Mouse (Mus musculus): Measurements from ENCODE around the gene Gipc2.

Gene Gipc2

GRCm38 (mm10) chr3:152119987-152120386 lies 46.0 kb downstream of the Gipc2 start:
- no peak for DNase-seq (ENCODE audit: low read depth, low spot score)

GRCm38 (mm10) chr3:152117941-152118340 lies 48.1 kb downstream of the Gipc2 start:
- no peak for DNase-seq (ENCODE audit: low read depth, low spot score)

DNA sequence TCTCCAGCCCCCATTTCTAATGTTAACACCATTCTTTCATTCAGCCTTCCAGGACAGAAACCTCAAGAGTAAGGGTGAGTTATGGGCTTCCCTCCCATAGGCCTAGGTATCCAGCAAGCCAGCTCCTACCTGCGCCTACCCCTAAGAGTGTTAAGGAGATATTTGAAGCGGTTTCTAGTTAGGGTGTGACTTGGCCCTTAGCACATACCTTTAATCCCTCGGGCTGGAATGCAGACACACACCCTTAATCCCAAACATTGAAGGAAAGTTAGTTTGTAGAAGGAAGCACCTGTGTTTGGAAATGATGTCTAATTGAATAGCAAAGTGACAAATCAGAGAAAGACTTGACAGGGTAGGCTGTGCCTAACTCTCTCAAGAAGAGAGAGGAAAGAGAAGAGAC lies 49.9 kb downstream of the Gipc2 start:
- no peak for DNase-seq (ENCODE audit: low read depth, low spot score)

GRCm38 (mm10) chr3:152114786-152115185 lies 51.2 kb downstream of the Gipc2 start:
- DNase-seq (ENCODE audit: low read depth, low spot score), result peak; percentile 40

DNA sequence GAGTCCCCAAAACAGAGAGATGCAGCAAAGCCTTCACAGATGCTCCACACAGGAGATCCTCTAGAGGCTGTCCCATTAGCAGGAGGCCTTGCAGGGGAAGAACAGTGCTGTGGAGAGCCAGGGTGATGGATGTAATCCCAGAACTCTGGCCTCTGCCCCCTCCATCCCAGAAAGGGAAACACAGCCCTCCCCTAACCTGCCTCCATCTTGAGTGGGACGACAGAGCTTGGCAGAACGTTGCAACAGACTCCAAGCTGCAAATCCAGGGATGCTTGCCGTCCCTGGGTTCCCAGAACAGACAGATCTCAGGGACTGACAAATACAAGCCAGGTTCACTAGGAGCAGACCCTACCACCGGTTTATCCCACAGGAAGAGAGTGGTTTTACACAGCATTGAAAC lies 51.8 kb downstream of the Gipc2 start:
- no peak for DNase-seq (ENCODE audit: low read depth, low spot score)

- no peak for DNase-seq (ENCODE audit: low read depth, low spot score)
These were observed 52.5 kb downstream of the Gipc2 start for GRCm38 (mm10) chr3:152113496-152113895.

- DNase-seq (ENCODE audit: low read depth, low spot score), result no peak
These were observed 53.4 kb downstream of the Gipc2 start for GRCm38 (mm10) chr3:152112664-152113063.

GRCm38 (mm10) chr3:152111482-152111881 lies 54.5 kb downstream of the Gipc2 start:
- no peak for DNase-seq (ENCODE audit: low read depth, low spot score)

DNA sequence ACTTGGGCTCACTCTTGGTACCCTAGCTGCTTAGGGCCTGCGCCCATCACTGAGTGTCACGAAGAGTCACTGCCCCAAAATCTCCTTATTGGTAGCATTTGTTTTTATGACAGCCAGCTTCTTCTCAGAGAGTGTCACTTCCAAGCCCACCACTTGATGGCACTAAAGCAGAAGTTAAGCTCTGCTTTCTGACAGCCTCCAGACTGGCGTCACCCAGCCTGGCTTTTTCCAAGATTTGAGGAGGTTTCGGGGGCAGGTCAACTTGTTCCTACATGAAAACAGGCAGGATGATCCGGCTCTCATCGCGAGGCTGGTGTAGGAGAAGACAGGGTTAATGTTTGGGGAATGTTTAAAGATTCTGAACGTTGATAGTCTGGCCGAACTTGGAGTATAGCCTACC lies 54.9 kb downstream of the Gipc2 start:
- peak; percentile 82 for DNase-seq (ENCODE audit: low read depth, low spot score)

GRCm38 (mm10) chr3:152109260-152109587 lies 56.8 kb downstream of the Gipc2 start:
- DNase-seq (ENCODE audit: low read depth, low spot score), result no peak

GRCm38 (mm10) chr3:152108560-152109259 lies 57.3 kb downstream of the Gipc2 start:
- no peak for DNase-seq (ENCODE audit: low read depth, low spot score)

- no peak for DNase-seq (ENCODE audit: low read depth, low spot score)
These were observed 58.0 kb downstream of the Gipc2 start for GRCm38 (mm10) chr3:152108003-152108395.

- peak; percentile 59 for DNase-seq (ENCODE audit: low read depth, low spot score)
These were observed 58.7 kb downstream of the Gipc2 start for GRCm38 (mm10) chr3:152107149-152108002.

- no peak for DNase-seq (ENCODE audit: low read depth, low spot score)
These were observed 59.5 kb downstream of the Gipc2 start for GRCm38 (mm10) chr3:152106225-152107148.

DNA sequence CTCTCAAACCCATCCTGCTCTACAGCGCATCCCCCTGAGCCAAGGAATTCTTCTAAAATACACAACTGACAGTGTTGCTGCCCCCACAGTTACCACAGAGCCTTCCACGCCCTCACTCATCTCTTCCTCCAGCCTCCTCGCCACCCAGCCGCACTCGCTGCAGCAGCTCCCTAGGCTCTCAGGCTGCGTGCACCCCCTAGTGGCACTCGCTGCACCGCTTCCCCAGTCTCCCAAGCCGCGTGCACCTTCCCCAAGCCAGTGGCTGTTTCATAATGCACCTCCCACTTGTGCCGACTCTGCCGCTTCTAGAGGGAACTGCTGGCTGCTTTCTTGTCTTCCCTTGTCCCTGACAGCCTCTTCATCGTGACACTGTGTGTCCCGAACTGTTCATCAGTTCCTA lies 60.7 kb downstream of the Gipc2 start:
- DNase-seq (ENCODE audit: low read depth, low spot score), result peak; percentile 61

- DNase-seq (ENCODE audit: low read depth, low spot score), result no peak
These were observed 62.6 kb downstream of the Gipc2 start for GRCm38 (mm10) chr3:152103381-152103780.

DNA sequence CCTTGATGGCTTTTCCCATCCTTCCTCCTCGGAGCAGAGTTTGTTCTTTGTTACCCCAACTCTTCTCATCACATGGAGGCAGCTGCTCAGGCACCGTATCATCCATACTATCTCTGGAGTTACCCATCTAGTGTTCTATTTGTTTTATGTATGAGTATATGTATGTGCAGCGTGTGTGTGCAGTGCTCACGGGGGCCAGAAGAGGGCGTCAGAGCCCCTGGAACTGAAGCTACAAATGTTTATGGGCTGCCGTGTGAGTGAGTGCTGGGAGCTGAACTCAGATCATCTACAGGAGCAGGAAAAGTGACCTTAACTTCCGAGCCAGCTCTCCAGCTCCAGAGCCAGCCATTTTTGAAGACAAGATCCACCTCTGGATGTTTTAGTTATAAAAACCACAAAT lies 64.6 kb downstream of the Gipc2 start:
- DNase-seq (ENCODE audit: low read depth, low spot score), result peak; percentile 58

GRCm38 (mm10) chr3:152100119-152100818 lies 65.8 kb downstream of the Gipc2 start:
- peak; percentile 96 for DNase-seq (ENCODE audit: low read depth, low spot score)

GRCm38 (mm10) chr3:152095030-152095429 lies 71.0 kb downstream of the Gipc2 start:
- DNase-seq (ENCODE audit: low read depth, low spot score), result no peak

- DNase-seq (ENCODE audit: low read depth, low spot score), result no peak
These were observed 73.5 kb downstream of the Gipc2 start for GRCm38 (mm10) chr3:152092385-152093057.

DNA sequence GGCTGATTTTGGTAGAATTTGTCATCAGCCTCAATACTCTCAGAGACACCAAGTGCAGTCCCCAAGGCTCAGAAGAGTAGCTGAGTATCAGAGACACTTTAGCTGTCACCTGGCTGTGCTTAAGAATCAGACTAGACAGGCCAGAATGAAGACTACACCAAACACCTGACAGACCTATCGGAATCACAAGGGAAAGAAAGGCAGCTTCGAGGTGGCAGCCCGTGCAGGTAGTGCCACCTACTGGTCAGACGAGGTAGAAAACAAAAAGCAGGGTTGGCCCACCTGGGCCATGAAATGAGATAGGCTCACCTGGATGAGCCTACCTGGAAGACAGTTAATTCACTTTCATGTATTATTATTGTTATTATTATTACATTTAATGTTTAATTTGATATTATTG lies 76.9 kb downstream of the Gipc2 start:
- DNase-seq (ENCODE audit: low read depth, low spot score), result peak; percentile 53

All from R1 (cell line).